Mouse (Mus musculus) lung, postnatal 0 days (tissue): ENCODE data around the gene Ska3. TPM values are rescaled to one million over a fixed set of nuclear protein-coding genes. Genes with fewer than 3 reads are reported as not detected.
A peak's percentile ranks its signal among the peaks of the same experiment; 100 is the strongest.

Source experiments
- ATAC-seq: fragments of 200-750 bp; cut with Nextera tagmentation; 2 replicates; pipeline ENCODE4 v1.8.0; 2017; ENCODE audit warnings: moderate library complexity
- DNase-seq: peaks from one replicate; pipeline ENCODE4 v3.0.0-alpha.2; 2016; ENCODE audit warnings: low spot score
- H3K27ac ChIP-seq: fragments of 300-500 bp; sonication (generic); 2 replicates; pipeline ENCODE4 v1.5.1; 2014; ENCODE audit warnings: antibody characterized with exemption, mild to moderate bottlenecking, low read length, mixed read lengths
- H3K27me3 ChIP-seq: fragments of 300-500 bp; sonication (generic); replicated peaks from 2 replicates; pipeline ENCODE4 v1.6.1; 2014; ENCODE audit warnings: low read length, mixed read lengths; ENCODE audit not compliant: insufficient read depth
- H3K36me3 ChIP-seq: fragments of 300-500 bp; sonication (generic); 2 replicates; pipeline ENCODE4 v1.6.1; 2014; ENCODE audit warnings: low read length, mixed read lengths; ENCODE audit not compliant: insufficient read depth
- H3K4me1 ChIP-seq: fragments of 300-500 bp; sonication (generic); 2 replicates; pipeline ENCODE4 v1.6.1; 2014; ENCODE audit warnings: antibody characterized with exemption, low read depth, low read length, mixed read lengths; ENCODE audit not compliant: insufficient read depth
- H3K4me2 ChIP-seq: fragments of 300-500 bp; sonication (generic); replicated peaks from 2 replicates; pipeline ENCODE4 v1.6.1; 2014; ENCODE audit warnings: low read depth, mild to moderate bottlenecking, low read length, moderate library complexity, mixed read lengths
- H3K4me3 ChIP-seq: fragments of 300-500 bp; sonication (generic); 2 replicates; pipeline ENCODE4 v1.5.1; 2014; ENCODE audit warnings: low read depth, low read length
- H3K9ac ChIP-seq: fragments of 300-500 bp; sonication (generic); replicated peaks from 2 replicates; pipeline ENCODE4 v1.6.1; 2014; ENCODE audit warnings: low read depth, mild to moderate bottlenecking
- H3K9me3 ChIP-seq: fragments of 300-500 bp; sonication (generic); 2 replicates; pipeline ENCODE4 v1.6.1; 2016; ENCODE audit warnings: low read length, mixed read lengths
- CTCF ChIP-seq: IDR thresholded peaks from 2 replicates; pipeline ENCODE4 v1.5.1; 2016; ENCODE audit warnings: antibody characterized with exemption, mild to moderate bottlenecking
- EP300 ChIP-seq: IDR thresholded peaks from 2 replicates; pipeline ENCODE4 v1.6.1; 2016; ENCODE audit warnings: antibody characterized with exemption, mild to moderate bottlenecking, control low read depth
- WGBS: fragments of 180-500 bp; shearing (Covaris S2); extraction: QIAGEN DNeasy Blood & Tissue Kit; methylation state at CpG from one replicate; pipeline ENCODE4 v1.1.7; 2014; 5-methylcytosine and 5-hydroxymethylcytosine counted together
- polyA plus RNA-seq: library from polyadenylated mRNA; unstranded; fragments of >200 nt; fragmentation: Nextera tagmentation; extraction: Ambion mirVana; gene quantifications from 2 replicates; pipeline ENCODE4 v1.2.1, GENCODE M21; 2015

Ska3 gene
- 1.8 and 2.2 TPM in 2 replicates for polyA plus RNA-seq

DNA sequence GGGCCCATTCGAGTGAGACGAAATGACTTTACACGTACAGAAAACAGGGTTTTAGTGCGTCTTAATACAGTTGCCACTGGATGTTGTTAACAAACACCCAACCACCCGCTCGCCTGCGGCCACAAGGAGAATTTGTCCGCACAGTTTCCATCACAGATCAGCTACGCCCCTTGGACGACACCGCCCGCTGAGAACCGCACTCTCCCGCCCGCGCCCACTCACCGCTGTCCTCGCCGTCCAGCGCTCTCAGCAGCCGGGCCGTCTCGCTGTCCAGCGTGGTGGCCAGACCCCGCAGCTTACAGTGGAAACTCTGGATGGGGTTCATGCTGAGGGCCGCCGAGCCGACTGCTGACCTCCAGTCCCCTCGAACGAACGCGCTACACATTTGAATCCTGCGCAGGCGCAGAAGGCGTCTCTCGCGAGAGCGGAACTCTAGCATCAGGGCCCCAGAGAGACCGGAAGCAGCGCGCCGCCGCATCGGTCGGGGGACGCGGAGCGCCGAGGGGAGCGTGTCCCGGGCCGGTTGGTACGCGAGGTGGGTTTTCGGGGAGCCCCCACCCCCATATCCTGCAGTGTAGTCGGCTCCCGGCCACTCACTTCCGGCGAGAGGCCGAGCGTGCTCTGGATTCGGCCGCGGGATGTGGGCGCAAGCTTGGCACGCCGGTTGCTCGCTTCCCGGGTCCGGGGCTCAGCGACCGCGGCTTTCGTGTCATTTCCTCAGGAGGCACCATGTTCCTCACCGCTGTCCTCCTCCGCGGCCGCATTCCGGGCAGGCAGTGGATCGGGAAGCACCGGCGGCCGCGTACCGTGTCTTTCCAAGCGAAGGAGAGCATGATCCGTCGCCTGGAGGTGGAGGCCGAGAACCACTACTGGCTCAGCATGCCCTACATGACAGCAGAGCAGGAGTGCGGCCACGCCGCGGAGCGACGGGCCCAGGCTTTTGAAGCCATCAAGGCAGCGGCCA, at the start of gene Ska3, which contains the start of gene Mrpl57:
Gene Ska3 (minus strand): TSS at position 398 of the 964 bp plus-strand sequence.
Gene Mrpl57 (plus strand): TSS at position 447 of the 964 bp plus-strand sequence.
- H3K4me1 ChIP-seq, result peaks cover 6% of the 10 kb centered on the region; the same call in 1 of the 2 replicates
- peak within 1 kb of the TSS; percentile 86 for H3K4me2 ChIP-seq
- no peaks in the 10 kb centered on the region for H3K9me3 ChIP-seq
- peak within 1 kb of the TSS; percentile 94 for H3K27ac ChIP-seq
- ATAC-seq, result peak; percentile 98
- peak within 1 kb of the TSS; percentile 82 for H3K4me3 ChIP-seq
- DNase-seq, result peak; percentile 95
- TF ChIP-seq CTCF, result peak; percentile 39
- no peak for TF ChIP-seq EP300
- no peaks in the 10 kb centered on the region for H3K27me3 ChIP-seq
- under 1% methylated on average over 96 of the region's 96 CpGs for WGBS
- peak within 1 kb of the TSS; percentile 82 for H3K9ac ChIP-seq
- no peaks in the 10 kb centered on the region for H3K36me3 ChIP-seq

GRCm38 (mm10) chr14:57866676-57867276, 40.8 kb upstream of the Ska3 start:
- no peaks in the 10 kb centered on the region for H3K9me3 ChIP-seq
- no peak overlapping the region for H3K9ac ChIP-seq
- H3K4me2 ChIP-seq, result no peak overlapping the region
- no peak overlapping the region for H3K4me3 ChIP-seq
- peaks cover 6% of the 10 kb centered on the region; the same call in 1 of the 2 replicates for H3K36me3 ChIP-seq
- DNase-seq, result no peak
- WGBS, result 94% methylated on average over 3 of the region's 3 CpGs
- no peaks in the 10 kb centered on the region for H3K27me3 ChIP-seq
- no peaks in the 10 kb centered on the region for H3K4me1 ChIP-seq
- no peak overlapping the region for H3K27ac ChIP-seq
- no peak for ATAC-seq
- TF ChIP-seq CTCF (no peak), EP300 (no peak)

DNA sequence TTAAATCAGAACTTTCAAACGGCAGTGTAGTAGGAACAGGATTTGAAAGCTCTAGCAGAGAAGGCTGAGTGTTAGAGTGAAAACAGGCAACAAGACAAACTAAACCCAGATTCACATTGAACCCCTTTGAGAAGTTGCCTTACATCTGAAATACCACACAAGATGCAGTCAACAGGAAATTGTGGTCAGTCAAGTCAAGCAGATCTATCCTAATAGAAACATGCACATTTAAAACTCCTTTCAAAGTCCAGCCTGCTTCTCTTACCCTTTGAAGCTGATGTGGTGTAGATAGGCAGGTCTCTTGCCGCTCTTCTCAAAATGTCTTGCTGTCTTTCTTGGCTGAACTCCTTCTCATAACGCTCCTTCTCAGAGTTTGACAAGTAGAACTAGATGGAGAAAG, 39.3 kb upstream of the Ska3 start:
- Histone ChIP-seq H3K27me3 (no peaks in the 10 kb centered on the region), H3K9ac (no peak overlapping the region), H3K9me3 (no peaks in the 10 kb centered on the region), H3K4me1 (no peaks in the 10 kb centered on the region), H3K27ac (no peak overlapping the region), H3K4me3 (no peak overlapping the region), H3K36me3 (peaks cover 6% of the 10 kb centered on the region; the same call in 1 of the 2 replicates), H3K4me2 (no peak overlapping the region)
- no peak for TF ChIP-seq EP300
- DNase-seq, result no peak
- 90% methylated on average over 3 of the region's 3 CpGs for WGBS
- no peak for ATAC-seq

DNA sequence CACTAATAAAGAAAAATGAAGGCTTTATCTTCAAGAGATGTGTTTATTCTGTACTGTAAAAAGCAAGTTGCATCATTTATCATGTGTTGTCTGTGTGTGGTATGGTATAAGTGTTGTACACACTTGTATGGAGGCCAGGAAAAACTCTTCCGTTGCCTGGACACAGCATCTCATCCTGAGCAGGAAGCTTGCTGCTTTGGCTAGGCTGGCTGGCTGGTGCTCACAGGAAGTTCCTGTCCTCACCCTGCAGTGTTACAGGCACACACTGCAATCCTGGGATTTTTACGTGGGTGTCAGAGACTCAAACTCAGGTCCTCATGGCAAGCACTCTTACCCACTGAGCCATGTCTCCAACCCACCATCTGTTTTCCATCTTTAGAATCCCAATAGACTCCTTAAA, 37.1 kb upstream of the Ska3 start:
- DNase-seq (no peak), ATAC-seq (no peak; the same call in 1 of the 2 replicates)
- WGBS, result 41% methylated on average over 2 of the region's 2 CpGs
- Histone ChIP-seq H3K9me3 (no peaks in the 10 kb centered on the region), H3K27ac (no peak overlapping the region), H3K4me3 (no peak overlapping the region), H3K9ac (no peak overlapping the region), H3K4me2 (no peak overlapping the region), H3K27me3 (no peaks in the 10 kb centered on the region), H3K4me1 (no peaks in the 10 kb centered on the region), H3K36me3 (peaks cover 6% of the 10 kb centered on the region; the same call in 1 of the 2 replicates)
- no peak for TF ChIP-seq CTCF
- no peak for TF ChIP-seq EP300

GRCm38 (mm10) chr14:57861987-57862412, 36.0 kb upstream of the Ska3 start:
- no peak overlapping the region for H3K27ac ChIP-seq
- H3K4me2 ChIP-seq, result no peak overlapping the region
- DNase-seq (no peak), ATAC-seq (no peak)
- H3K4me3 ChIP-seq, result no peak overlapping the region
- H3K27me3 ChIP-seq, result no peaks in the 10 kb centered on the region
- peaks cover 6% of the 10 kb centered on the region; the same call in 1 of the 2 replicates for H3K36me3 ChIP-seq
- no peaks in the 10 kb centered on the region for H3K4me1 ChIP-seq
- no peaks in the 10 kb centered on the region for H3K9me3 ChIP-seq
- WGBS, result 82% methylated on average over 4 of the region's 4 CpGs
- H3K9ac ChIP-seq, result no peak overlapping the region
- no peak for TF ChIP-seq CTCF
- TF ChIP-seq EP300, result no peak

DNA sequence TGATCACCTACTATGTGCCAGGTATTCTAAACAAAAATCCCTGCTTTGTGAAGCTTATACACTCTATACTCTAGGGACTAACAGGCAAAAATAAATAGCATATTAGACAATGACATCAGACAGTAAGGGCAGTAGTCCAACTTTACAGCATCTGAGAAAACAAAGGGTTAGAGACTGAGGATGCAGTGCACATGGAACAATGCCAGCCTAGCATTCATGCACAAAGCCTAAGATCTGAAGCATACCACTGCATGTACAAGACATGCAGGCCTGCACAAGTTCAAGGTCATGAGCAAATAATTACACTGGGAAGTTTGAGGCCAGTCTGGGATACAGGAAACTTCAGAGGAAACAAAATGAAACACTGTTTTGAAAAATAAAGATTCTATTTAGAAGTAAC, 33.5 kb upstream of the Ska3 start:
- no peak overlapping the region for H3K4me3 ChIP-seq
- no peak for TF ChIP-seq CTCF
- TF ChIP-seq EP300, result no peak
- H3K36me3 ChIP-seq, result 0 out of 2 replicates have a peak, but pooled peaks cover 6% of the 10 kb centered on the region
- H3K27ac ChIP-seq, result no peak overlapping the region
- H3K4me1 ChIP-seq, result no peaks in the 10 kb centered on the region
- DNase-seq, result peak; percentile 25
- H3K9ac ChIP-seq, result no peak overlapping the region
- H3K9me3 ChIP-seq, result no peaks in the 10 kb centered on the region
- no peak overlapping the region for H3K4me2 ChIP-seq
- peak; percentile 21 for ATAC-seq
- H3K27me3 ChIP-seq, result no peaks in the 10 kb centered on the region
